Mouse (Mus musculus) forebrain, embryonic 13.5 days (tissue): ENCODE data around the gene Helz. TPM values are rescaled to one million over a fixed set of nuclear protein-coding genes. Genes with fewer than 3 reads are reported as not detected.

Experiments
- ATAC-seq: fragments of 200-750 bp; cut with Nextera tagmentation; 2 replicates; pipeline ENCODE4 v1.8.0; 2017
- H3K27ac ChIP-seq: fragments of 300-500 bp; sonication (generic); 2 replicates; pipeline ENCODE4 v1.5.1; 2015; ENCODE audit warnings: inconsistent platforms, mild to moderate bottlenecking, moderate library complexity
- H3K27me3 ChIP-seq: fragments of 300-500 bp; sonication (generic); 2 replicates; pipeline ENCODE4 v1.6.1; 2015; ENCODE audit warnings: mild to moderate bottlenecking, inconsistent platforms
- H3K36me3 ChIP-seq: fragments of 300-500 bp; sonication (generic); 2 replicates; pipeline ENCODE4 v1.6.1; 2015; ENCODE audit warnings: mild to moderate bottlenecking, inconsistent platforms; ENCODE audit not compliant: poor library complexity, severe bottlenecking
- H3K4me1 ChIP-seq: fragments of 300-500 bp; sonication (generic); 2 replicates; pipeline ENCODE4 v1.6.1; 2015; ENCODE audit warnings: inconsistent platforms
- H3K4me2 ChIP-seq: fragments of 300-500 bp; sonication (generic); 2 replicates; pipeline ENCODE4 v1.6.1; 2015; ENCODE audit warnings: inconsistent platforms, mild to moderate bottlenecking, moderate library complexity
- H3K4me3 ChIP-seq: fragments of 300-500 bp; sonication (generic); 2 replicates; pipeline ENCODE4 v1.5.1; 2015; ENCODE audit warnings: mild to moderate bottlenecking, inconsistent platforms
- H3K9ac ChIP-seq: fragments of 300-500 bp; sonication (generic); 2 replicates; pipeline ENCODE4 v1.6.1; 2015; ENCODE audit warnings: mild to moderate bottlenecking, inconsistent platforms
- H3K9me3 ChIP-seq: fragments of 300-500 bp; sonication (generic); replicated peaks from 2 replicates; pipeline ENCODE4 v1.6.1; 2016; ENCODE audit warnings: inconsistent platforms
- WGBS: fragments of 180-500 bp; shearing (Covaris S2); methylation state at CpG from one replicate; pipeline ENCODE4 v1.1.7; 2015; 5-methylcytosine and 5-hydroxymethylcytosine counted together
- polyA plus RNA-seq: library from polyadenylated mRNA; unstranded; fragments of >200 nt; fragmentation: Nextera tagmentation; extraction: Ambion mirVana; gene quantifications from 2 replicates; pipeline ENCODE4 v1.2.1, GENCODE M21; 2015

Helz gene
- polyA plus RNA-seq, 1 experiment from 2014 or later = 15.6 TPM

- H3K4me2 ChIP-seq = no peak overlapping the region
- no peak overlapping the region for H3K4me3 ChIP-seq
- H3K9ac ChIP-seq = no peak overlapping the region
- no peaks in the 10 kb centered on the region for H3K4me1 ChIP-seq
- no peaks in the 10 kb centered on the region for H3K9me3 ChIP-seq
- H3K36me3 ChIP-seq = peaks cover 71% of the 10 kb centered on the region
- 87% methylated on average over 5 of the region's 5 CpGs for WGBS
- H3K27ac ChIP-seq = no peak overlapping the region
- ATAC-seq = no peak
- H3K27me3 ChIP-seq = no peaks in the 10 kb centered on the region
These were observed 114.9 kb downstream of the Helz start for GRCm38 (mm10) chr11:107662666-107663065.

GRCm38 (mm10) chr11:107667542-107667941 lies 119.8 kb downstream of the Helz start:
- H3K4me3 ChIP-seq = no peak overlapping the region
- peaks cover 81% of the 10 kb centered on the region for H3K36me3 ChIP-seq
- no peak for ATAC-seq
- 89% methylated on average over 2 of the region's 2 CpGs for WGBS
- H3K4me1 ChIP-seq = no peaks in the 10 kb centered on the region
- H3K4me2 ChIP-seq = no peak overlapping the region
- H3K27ac ChIP-seq = no peak overlapping the region
- H3K27me3 ChIP-seq = no peaks in the 10 kb centered on the region
- H3K9me3 ChIP-seq = no peaks in the 10 kb centered on the region
- no peak overlapping the region for H3K9ac ChIP-seq

- Histone ChIP-seq H3K27ac (no peak overlapping the region), H3K9ac (no peak overlapping the region), H3K4me3 (no peak overlapping the region), H3K36me3 (peaks cover 80% of the 10 kb centered on the region), H3K4me2 (no peak overlapping the region), H3K4me1 (no peaks in the 10 kb centered on the region), H3K9me3 (no peaks in the 10 kb centered on the region), H3K27me3 (no peaks in the 10 kb centered on the region)
- WGBS = 94% methylated on average over 6 of the region's 6 CpGs
- ATAC-seq = no peak
These were observed 120.5 kb downstream of the Helz start for GRCm38 (mm10) chr11:107668223-107668622.

GRCm38 (mm10) chr11:107668977-107669376 lies 121.2 kb downstream of the Helz start:
- WGBS = 92% methylated on average over 4 of the region's 4 CpGs
- no peaks in the 10 kb centered on the region for H3K27me3 ChIP-seq
- no peak overlapping the region for H3K27ac ChIP-seq
- ATAC-seq = no peak
- peaks cover 81% of the 10 kb centered on the region for H3K36me3 ChIP-seq
- no peaks in the 10 kb centered on the region for H3K9me3 ChIP-seq
- H3K4me1 ChIP-seq = no peaks in the 10 kb centered on the region
- no peak overlapping the region for H3K4me2 ChIP-seq
- no peak overlapping the region for H3K4me3 ChIP-seq
- no peak overlapping the region for H3K9ac ChIP-seq

- no peak for ATAC-seq
- Histone ChIP-seq H3K27ac (no peak overlapping the region), H3K27me3 (no peaks in the 10 kb centered on the region), H3K9me3 (0 out of 2 replicates have a peak, but pooled peaks cover 4% of the 10 kb centered on the region), H3K4me2 (no peak overlapping the region), H3K36me3 (peaks cover 66% of the 10 kb centered on the region), H3K9ac (no peak overlapping the region), H3K4me1 (peaks cover 17% of the 10 kb centered on the region), H3K4me3 (no peak overlapping the region)
- 89% methylated on average over 5 of the region's 5 CpGs for WGBS
These were observed 126.3 kb downstream of the Helz start for GRCm38 (mm10) chr11:107674006-107674405.

- no peak for ATAC-seq
- Histone ChIP-seq H3K4me3 (no peak overlapping the region), H3K9ac (no peak overlapping the region), H3K27ac (no peak overlapping the region), H3K4me2 (no peak overlapping the region), H3K4me1 (peaks cover 17% of the 10 kb centered on the region), H3K9me3 (0 out of 2 replicates have a peak, but pooled peaks cover 4% of the 10 kb centered on the region), H3K36me3 (peaks cover 61% of the 10 kb centered on the region), H3K27me3 (no peaks in the 10 kb centered on the region)
- WGBS = 92% methylated on average over 8 of the region's 8 CpGs
These were observed 126.9 kb downstream of the Helz start for GRCm38 (mm10) chr11:107674601-107675000.

GRCm38 (mm10) chr11:107675246-107675645 lies 127.5 kb downstream of the Helz start:
- Histone ChIP-seq H3K9me3 (0 out of 2 replicates have a peak, but pooled peaks cover 4% of the 10 kb centered on the region), H3K4me1 (peaks cover 17% of the 10 kb centered on the region), H3K4me3 (no peak overlapping the region), H3K36me3 (peaks cover 55% of the 10 kb centered on the region), H3K27ac (no peak overlapping the region; the same call in 1 of the 2 replicates), H3K27me3 (no peaks in the 10 kb centered on the region), H3K4me2 (no peak overlapping the region), H3K9ac (no peak overlapping the region)
- no peak for ATAC-seq
- 81% methylated on average over 10 of the region's 10 CpGs for WGBS

GRCm38 (mm10) chr11:107676207-107676940 lies 128.6 kb downstream of the Helz start:
- WGBS = 35% methylated on average over 17 of the region's 17 CpGs
- H3K4me3 ChIP-seq = no peak overlapping the region
- H3K4me2 ChIP-seq = peak overlapping the region; percentile 21
- no peak overlapping the region for H3K27ac ChIP-seq
- H3K4me1 ChIP-seq = peaks cover 17% of the 10 kb centered on the region
- H3K36me3 ChIP-seq = peaks cover 45% of the 10 kb centered on the region
- H3K9me3 ChIP-seq = 0 out of 2 replicates have a peak, but pooled peaks cover 4% of the 10 kb centered on the region
- no peak overlapping the region for H3K9ac ChIP-seq
- ATAC-seq = no peak
- no peaks in the 10 kb centered on the region for H3K27me3 ChIP-seq

- no peak overlapping the region for H3K9ac ChIP-seq
These were observed 135.1 kb downstream of the Helz start for GRCm38 (mm10) chr11:107682694-107683355.

GRCm38 (mm10) chr11:107683544-107684465 lies 136.1 kb downstream of the Helz start:
- 0 out of 2 replicates have a peak, but pooled peaks have one; percentile 51 for ATAC-seq
- peaks cover 21% of the 10 kb centered on the region for H3K4me1 ChIP-seq
- no peak overlapping the region for H3K4me2 ChIP-seq
- H3K27me3 ChIP-seq = no peaks in the 10 kb centered on the region
- no peak overlapping the region for H3K4me3 ChIP-seq
- no peak overlapping the region; the same call in 1 of the 2 replicates for H3K27ac ChIP-seq
- H3K9ac ChIP-seq = no peak overlapping the region
- 30% methylated on average over 19 of the region's 19 CpGs for WGBS
- no peaks in the 10 kb centered on the region for H3K9me3 ChIP-seq
- peaks cover 28% of the 10 kb centered on the region for H3K36me3 ChIP-seq

More at GRCm38 (mm10) chr11:107682694-107683355, 135.1 kb downstream of the Helz start:
- no peak overlapping the region for H3K4me2 ChIP-seq
- H3K27ac ChIP-seq = no peak overlapping the region
- WGBS = 25% methylated on average over 9 of the region's 9 CpGs
- no peak overlapping the region for H3K4me3 ChIP-seq
- H3K9me3 ChIP-seq = 0 out of 2 replicates have a peak, but pooled peaks cover under 1% of the 10 kb centered on the region
- ATAC-seq = 0 out of 2 replicates have a peak, but pooled peaks have one; percentile 43
- H3K4me1 ChIP-seq = peaks cover 21% of the 10 kb centered on the region
- H3K36me3 ChIP-seq = peaks cover 26% of the 10 kb centered on the region
- H3K27me3 ChIP-seq = no peaks in the 10 kb centered on the region

GRCm38 (mm10) chr11:107686290-107686689 lies 138.6 kb downstream of the Helz start:
- Histone ChIP-seq H3K27me3 (no peaks in the 10 kb centered on the region), H3K4me3 (no peak overlapping the region), H3K9ac (no peak overlapping the region), H3K4me1 (peaks cover 21% of the 10 kb centered on the region), H3K36me3 (peaks cover 28% of the 10 kb centered on the region), H3K9me3 (no peaks in the 10 kb centered on the region), H3K4me2 (no peak overlapping the region), H3K27ac (no peak overlapping the region)
- WGBS = 85% methylated on average over 20 of the region's 20 CpGs
- no peak for ATAC-seq
